25 mouse cellular contexts compared by ENCODE assay signal in the genomic region with DNA sequence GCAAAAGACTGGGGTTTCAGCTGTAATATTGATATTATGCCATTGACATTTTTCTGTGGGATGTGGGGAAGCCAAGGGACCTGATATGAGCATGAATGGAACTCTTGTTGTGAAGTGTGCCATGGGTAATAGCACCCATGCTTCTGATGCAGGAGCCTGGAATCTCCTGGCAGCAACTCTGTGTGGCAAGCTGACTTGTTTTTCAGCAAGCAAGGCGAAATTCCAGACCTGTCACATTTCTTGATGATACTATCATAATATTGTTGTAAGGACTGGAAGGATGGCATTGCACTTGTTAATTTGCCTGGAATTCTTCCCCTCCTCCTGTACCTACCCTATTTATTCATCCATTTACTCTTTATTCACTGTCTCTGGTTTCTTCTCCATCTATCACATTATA. TPM values are rescaled to one million over a fixed set of nuclear protein-coding genes. Genes with fewer than 3 reads are reported as not detected.
A peak's percentile ranks its signal among the peaks of the same experiment; 100 is the strongest.
DNase-seq lines count a peak whose midpoint lies in the region; ATAC-seq lines count a peak whose summit lies in the region.
"Had no signal": no experiment of that assay in that cellular context is flagged by ENCODE, and none has a peak within 500 bp of the region (broad histone marks: within the 10 kb centered on the region; RNA-seq: fewer than 3 reads in every experiment).

No protein-coding gene starts in this region.

- H3K9ac ChIP-seq in forebrain, embryonic 13.5 days = no peak overlapping the region
- no peak overlapping the region for H3K9ac ChIP-seq in forebrain, embryonic 12.5 days
- no peak overlapping the region for H3K9ac ChIP-seq in forebrain, embryonic 15.5 days (replicated peaks)
- H3K9ac ChIP-seq in forebrain, embryonic 11.5 days (ENCODE audit: low read length) = no peak overlapping the region
- no peak overlapping the region for H3K9ac ChIP-seq in forebrain, embryonic 16.5 days (replicated peaks; ENCODE audit: low read depth, low read length)
- H3K9ac ChIP-seq: embryonic facial prominence, embryonic 13.5 days; embryonic facial prominence, embryonic 15.5 days had no signal

- H3K27me3 ChIP-seq in forebrain, embryonic 13.5 days = no peaks in the 10 kb centered on the region
- H3K27me3 ChIP-seq in forebrain, embryonic 12.5 days = no peaks in the 10 kb centered on the region
- H3K27me3 ChIP-seq in forebrain, embryonic 15.5 days = no peaks in the 10 kb centered on the region
- no peaks in the 10 kb centered on the region for H3K27me3 ChIP-seq in forebrain, embryonic 11.5 days (ENCODE audit: control insufficient read depth, insufficient read depth, low read length)
- no peaks in the 10 kb centered on the region for H3K27me3 ChIP-seq in forebrain, embryonic 16.5 days (replicated peaks; ENCODE audit: control insufficient read depth, insufficient read depth, low read length)
- H3K27me3 ChIP-seq: CH12.LX; embryonic facial prominence, embryonic 13.5 days; embryonic facial prominence, embryonic 15.5 days had no signal

- DNase-seq in forebrain, embryonic 11.5 days (ENCODE audit: low spot score) = no peak
- no peak for DNase-seq in layer of hippocampus, adult 9-10 months (ENCODE audit: low spot score)
- DNase-seq in left cerebral cortex, postnatal 4 days = no peak
- DNase-seq: adrenal gland, adult 2 months; adrenal gland, postnatal 10 days; adrenal gland, postnatal 25 days; B cell, adult 2 months; cerebellum, adult 11-12 months; cerebellum, adult 2 months; cerebellum, adult 9-10 months; cerebellum, postnatal 10 days; cerebellum, postnatal 25 days; embryo, embryonic 11 days had no signal

- H3K27ac ChIP-seq in forebrain, embryonic 13.5 days = no peak overlapping the region
- H3K27ac ChIP-seq in forebrain, embryonic 12.5 days = no peak overlapping the region
- no peak overlapping the region for H3K27ac ChIP-seq in forebrain, embryonic 15.5 days (replicated peaks)
- no peak overlapping the region for H3K27ac ChIP-seq in forebrain, embryonic 11.5 days (ENCODE audit: low read depth, low read length)
- no peak overlapping the region for H3K27ac ChIP-seq in forebrain, embryonic 16.5 days (ENCODE audit: low read length)
- H3K27ac ChIP-seq: embryonic facial prominence, embryonic 13.5 days; embryonic facial prominence, embryonic 15.5 days had no signal

- intact Hi-C loops in left cerebral cortex, postnatal 4 days (cut with DNase I) = no loop called here

- no peaks in the 10 kb centered on the region for H3K9me3 ChIP-seq in forebrain, embryonic 13.5 days (replicated peaks)
- H3K9me3 ChIP-seq in forebrain, embryonic 12.5 days = no peaks in the 10 kb centered on the region
- H3K9me3 ChIP-seq in forebrain, embryonic 15.5 days = no peaks in the 10 kb centered on the region
- H3K9me3 ChIP-seq in forebrain, embryonic 11.5 days (ENCODE audit: control insufficient read depth, low read length) = no peaks in the 10 kb centered on the region
- no peaks in the 10 kb centered on the region for H3K9me3 ChIP-seq in forebrain, embryonic 16.5 days (ENCODE audit: control insufficient read depth, low read length)
- H3K9me3 ChIP-seq: embryonic facial prominence, embryonic 13.5 days; embryonic facial prominence, embryonic 15.5 days; G1E had no signal

- H3K4me3 ChIP-seq in forebrain, embryonic 13.5 days = no peak overlapping the region
- no peak overlapping the region for H3K4me3 ChIP-seq in forebrain, embryonic 12.5 days (replicated peaks)
- no peak overlapping the region for H3K4me3 ChIP-seq in forebrain, embryonic 15.5 days
- no peak overlapping the region for H3K4me3 ChIP-seq in forebrain, embryonic 11.5 days (ENCODE audit: low read depth, low read length)
- no peak overlapping the region for H3K4me3 ChIP-seq in forebrain, embryonic 16.5 days (replicated peaks; ENCODE audit: low read length)
- H3K4me3 ChIP-seq: embryonic facial prominence, embryonic 13.5 days; embryonic facial prominence, embryonic 15.5 days; erythroblast, embryonic 14.5 days had no signal

- H3K4me2 ChIP-seq in forebrain, embryonic 13.5 days = no peak overlapping the region
- no peak overlapping the region for H3K4me2 ChIP-seq in forebrain, embryonic 12.5 days
- no peak overlapping the region for H3K4me2 ChIP-seq in forebrain, embryonic 15.5 days (replicated peaks)
- no peak overlapping the region for H3K4me2 ChIP-seq in forebrain, embryonic 11.5 days (ENCODE audit: low read depth, low read length, severe bottlenecking)
- no peak overlapping the region for H3K4me2 ChIP-seq in forebrain, embryonic 16.5 days (ENCODE audit: low read length)
- H3K4me2 ChIP-seq: embryonic facial prominence, embryonic 13.5 days; embryonic facial prominence, embryonic 15.5 days had no signal

- WGBS in forebrain, embryonic 13.5 days = 85% methylated on average over 1 of the region's 1 CpGs
- WGBS in forebrain, embryonic 12.5 days = 80% methylated on average over 1 of the region's 1 CpGs
- WGBS in forebrain, embryonic 15.5 days = 62% methylated on average over 1 of the region's 1 CpGs
- WGBS in forebrain, embryonic 11.5 days = 79% methylated on average over 1 of the region's 1 CpGs
- WGBS in forebrain, embryonic 16.5 days = 54% methylated on average over 1 of the region's 1 CpGs

- no peaks in the 10 kb centered on the region for H3K4me1 ChIP-seq in forebrain, embryonic 13.5 days
- no peaks in the 10 kb centered on the region for H3K4me1 ChIP-seq in forebrain, embryonic 12.5 days
- H3K4me1 ChIP-seq in forebrain, embryonic 15.5 days = no peaks in the 10 kb centered on the region
- H3K4me1 ChIP-seq in forebrain, embryonic 11.5 days (replicated peaks; ENCODE audit: control insufficient read depth, insufficient read depth, low read length) = no peaks in the 10 kb centered on the region
- H3K4me1 ChIP-seq in forebrain, embryonic 16.5 days (replicated peaks; ENCODE audit: control insufficient read depth, insufficient read depth, low read length) = 0 out of 2 replicates have a peak, but pooled peaks cover 2% of the 10 kb centered on the region
- H3K4me1 ChIP-seq: embryonic facial prominence, embryonic 13.5 days; embryonic facial prominence, embryonic 15.5 days had no signal

- H3K36me3 ChIP-seq in forebrain, embryonic 13.5 days (ENCODE audit: poor library complexity, severe bottlenecking) = no peaks in the 10 kb centered on the region
- H3K36me3 ChIP-seq in forebrain, embryonic 12.5 days (replicated peaks) = no peaks in the 10 kb centered on the region
- H3K36me3 ChIP-seq in forebrain, embryonic 15.5 days = no peaks in the 10 kb centered on the region
- H3K36me3 ChIP-seq in forebrain, embryonic 11.5 days (ENCODE audit: control insufficient read depth, insufficient read depth, low read length) = no peaks in the 10 kb centered on the region
- no peaks in the 10 kb centered on the region for H3K36me3 ChIP-seq in forebrain, embryonic 16.5 days (ENCODE audit: control insufficient read depth, insufficient read depth)
- H3K36me3 ChIP-seq: embryonic facial prominence, embryonic 13.5 days; embryonic facial prominence, embryonic 15.5 days; G1E had no signal

- peak; percentile 38; the same call in 1 of the 2 replicates for ATAC-seq in forebrain, embryonic 13.5 days
- ATAC-seq in forebrain, embryonic 12.5 days (ENCODE audit: low FRiP score) = no peak
- peak; percentile 71 for ATAC-seq in forebrain, embryonic 15.5 days (replicated peaks)
- no peak for ATAC-seq in forebrain, embryonic 11.5 days (replicated peaks; ENCODE audit: low FRiP score)
- ATAC-seq in forebrain, embryonic 16.5 days = peak; percentile 72
- ATAC-seq: CD4-positive, CD25-positive, alpha-beta regulatory T cell, adult 4 months had no signal

RNA-seq across cellular contexts. Expression of gene Gm16223, which starts 44.2 kb away (rescaled TPM):
- polyA plus RNA-seq in forebrain, embryonic 13.5 days (2015; fragmentation: Nextera tagmentation; extraction: Ambion mirVana) = not detected in 2 replicates
- 0.09 TPM in 1 of 2 replicates, not detected in the other for polyA plus RNA-seq in forebrain, embryonic 12.5 days (2016; fragmentation: Nextera tagmentation; extraction: Ambion mirVana)
- polyA plus RNA-seq in forebrain, embryonic 15.5 days (2015; fragmentation: Nextera tagmentation; extraction: Ambion mirVana) = not detected in 2 replicates
- not detected in 2 replicates for polyA plus RNA-seq in forebrain, embryonic 11.5 days (2014; fragmentation: Nextera tagmentation; extraction: Ambion mirVana)
- polyA plus RNA-seq in forebrain, embryonic 16.5 days (2015; fragmentation: Nextera tagmentation; extraction: Ambion mirVana) = not detected in 2 replicates
- total RNA-seq in left cerebral cortex, postnatal 4 days (2021) = not detected
- total RNA-seq: adrenal gland, postnatal 25 days; CH12.LX had no signal
- polyA plus RNA-seq: adrenal gland, adult 2 months; CD4-positive, CD25-positive, alpha-beta regulatory T cell, adult 4 months; embryonic facial prominence, embryonic 11.5 days; embryonic facial prominence, embryonic 13.5 days; embryonic facial prominence, embryonic 15.5 days; erythroblast, embryonic 14.5 days; frontal cortex, adult 2 months; G1E had no signal

Comparison
In these comparisons a context has a peak if more than half of its experiments do, and no peak if none do; other contexts are left out.
1. ATAC-seq: peak in forebrain, embryonic 13.5 days (single experiment), forebrain, embryonic 15.5 days (single experiment) and forebrain, embryonic 16.5 days (single experiment); none in forebrain, embryonic 12.5 days (single experiment) and forebrain, embryonic 11.5 days (single experiment).